Mouse (Mus musculus): Measurements from ENCODE around the gene Smg1. TPM values are rescaled to one million over a fixed set of nuclear protein-coding genes. Genes with fewer than 3 reads are reported as not detected.
A peak's percentile ranks its signal among the peaks of the same experiment; 100 is the strongest.

Gene Smg1
- total RNA-seq (2015): 55.5 and 70.0 TPM in 2 replicates
- total RNA-seq (2017): 43.3 and 57.1 TPM in 2 replicates

DNA sequence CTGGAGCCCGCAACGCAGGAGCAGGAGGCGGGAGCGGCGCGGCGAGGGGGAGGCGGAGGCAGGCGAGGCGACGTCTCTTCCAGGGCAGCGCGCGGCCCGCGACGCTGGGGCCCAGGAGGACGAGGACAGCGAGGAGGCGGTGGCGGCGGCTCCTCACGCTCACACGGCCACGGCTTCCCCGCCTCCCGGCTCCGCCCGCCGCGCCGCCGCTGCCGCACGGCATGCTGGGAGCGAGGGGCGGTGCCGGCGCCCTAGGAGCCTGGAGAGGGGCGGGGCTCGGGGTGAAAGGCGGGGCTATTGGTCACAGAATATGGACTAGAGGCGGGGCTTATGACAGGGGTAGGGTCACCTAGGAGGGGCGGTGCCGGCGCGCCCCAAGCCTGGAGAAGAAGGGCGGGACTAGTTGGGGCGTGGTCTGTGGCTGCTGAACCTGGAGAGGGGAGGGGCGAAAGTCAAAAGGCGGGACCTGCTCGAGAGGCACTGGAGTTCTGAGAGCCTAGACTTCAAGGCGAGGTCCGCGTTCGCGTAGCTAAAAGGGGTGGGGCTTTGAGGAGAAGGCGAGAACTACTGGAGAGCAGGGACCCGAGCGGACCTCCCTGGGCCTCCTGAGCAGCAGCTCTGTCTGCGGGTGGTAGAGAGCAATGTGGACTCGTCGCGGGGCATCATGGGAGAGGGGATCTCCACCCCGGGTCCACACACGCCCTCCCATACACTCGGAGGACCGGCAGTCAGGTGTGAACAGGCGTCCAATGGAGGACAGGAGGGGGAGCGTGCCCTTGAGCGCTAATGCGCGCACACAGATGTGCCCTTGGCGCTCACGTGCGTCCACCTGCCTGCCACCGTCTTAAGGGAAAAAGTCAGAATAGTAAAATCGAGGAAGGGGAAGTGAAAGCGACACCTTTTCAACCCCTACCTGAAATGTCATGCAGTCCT, at the start of gene Smg1:
Gene Smg1 (minus strand): TSS at position 218 of the 933 bp plus-strand sequence.
- ATAC-seq (ENCODE audit: poor library complexity, severe bottlenecking): peak; percentile 84

DNA sequence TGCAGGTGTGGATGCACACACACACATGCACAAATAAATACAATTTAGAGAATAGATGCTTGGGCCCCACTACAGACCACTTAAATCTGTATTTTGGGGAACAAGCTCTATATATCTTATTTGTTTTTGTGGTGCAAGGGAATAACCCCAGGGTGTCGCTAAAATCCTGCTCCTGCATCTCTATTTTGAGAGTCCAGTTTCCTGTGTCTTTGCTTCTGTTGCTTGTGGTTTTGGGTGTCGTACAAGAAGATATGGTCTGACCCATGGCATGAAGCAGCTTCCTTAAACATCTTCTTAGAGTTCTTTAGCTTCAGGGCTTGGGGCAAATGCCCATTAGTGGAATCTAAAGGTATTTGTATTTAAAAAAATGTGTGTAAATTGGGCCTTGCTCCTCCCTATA, 39.7 kb upstream of the Smg1 start:
- peak; percentile 64 for ATAC-seq (ENCODE audit: poor library complexity, severe bottlenecking)

DNA sequence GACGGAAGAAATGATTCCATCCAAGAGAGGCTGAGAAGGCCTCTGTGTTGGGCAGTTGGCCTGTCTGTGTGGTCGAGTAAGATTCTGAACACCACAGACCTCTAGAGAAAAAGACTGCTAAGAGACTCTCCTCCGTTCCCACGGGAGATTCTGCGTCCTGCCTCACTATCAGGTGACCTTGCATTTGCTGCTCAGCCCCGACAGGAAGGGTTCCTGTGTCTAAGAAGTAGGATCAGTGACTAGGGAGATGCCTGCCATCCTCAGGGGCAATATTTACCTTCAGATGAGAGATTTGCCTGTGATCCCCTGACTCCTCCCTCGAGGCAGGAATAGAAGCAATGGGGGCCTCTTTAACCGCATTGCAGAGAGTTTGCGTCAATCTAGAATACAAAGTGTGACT, 39.1 kb upstream of the Smg1 start:
- no peak for ATAC-seq (ENCODE audit: poor library complexity, severe bottlenecking)

DNA sequence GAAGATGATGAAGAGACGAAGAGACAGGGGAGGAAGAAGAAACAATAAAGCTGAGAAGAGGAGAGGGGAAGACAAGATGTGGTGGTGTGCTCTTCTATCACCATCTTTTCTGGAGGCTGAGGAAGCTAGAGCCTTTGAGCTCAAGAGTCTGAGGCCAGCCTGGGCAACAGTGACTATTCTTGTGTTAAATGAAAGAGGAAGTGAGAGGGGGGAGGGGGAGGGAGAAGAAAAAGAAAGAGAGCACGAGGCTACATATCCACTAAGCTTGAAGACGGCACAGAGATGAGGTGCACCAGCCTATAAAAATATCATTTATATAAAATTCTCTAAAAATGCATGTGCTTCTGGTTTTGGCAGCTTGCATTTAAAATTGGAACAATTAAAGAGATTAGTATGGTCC, 36.1 kb upstream of the Smg1 start:
- peak; percentile 64 for ATAC-seq (ENCODE audit: poor library complexity, severe bottlenecking)

DNA sequence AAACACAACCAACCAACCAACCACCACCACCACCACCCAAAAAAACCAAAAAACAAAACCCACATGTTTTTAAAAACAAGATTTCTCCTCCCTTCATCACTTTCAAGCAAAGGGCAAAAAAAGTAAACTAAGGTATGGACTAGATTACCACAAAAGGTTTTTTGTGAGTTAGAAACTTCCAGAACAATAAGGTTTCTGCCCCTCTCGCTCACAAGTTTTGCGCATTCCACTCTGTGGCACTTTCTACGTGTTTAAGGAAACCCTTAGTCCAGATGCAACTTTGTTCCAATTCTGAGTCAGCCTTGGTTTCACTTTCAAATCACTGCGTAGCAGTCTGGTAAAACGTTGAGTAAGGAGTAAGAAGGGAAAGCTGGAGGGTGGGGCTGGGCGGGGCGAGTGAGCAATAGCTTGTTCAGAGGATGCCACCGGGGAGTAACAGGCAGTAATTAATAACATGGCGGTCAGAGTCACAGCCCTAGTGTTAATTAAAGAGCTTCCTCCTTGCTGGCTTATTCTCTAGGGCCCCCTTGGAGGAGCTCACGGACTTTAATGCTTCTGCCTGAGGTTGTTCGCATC, 34.0 kb upstream of the Smg1 start:
- peak; percentile 71 for ATAC-seq (ENCODE audit: poor library complexity, severe bottlenecking)

DNA sequence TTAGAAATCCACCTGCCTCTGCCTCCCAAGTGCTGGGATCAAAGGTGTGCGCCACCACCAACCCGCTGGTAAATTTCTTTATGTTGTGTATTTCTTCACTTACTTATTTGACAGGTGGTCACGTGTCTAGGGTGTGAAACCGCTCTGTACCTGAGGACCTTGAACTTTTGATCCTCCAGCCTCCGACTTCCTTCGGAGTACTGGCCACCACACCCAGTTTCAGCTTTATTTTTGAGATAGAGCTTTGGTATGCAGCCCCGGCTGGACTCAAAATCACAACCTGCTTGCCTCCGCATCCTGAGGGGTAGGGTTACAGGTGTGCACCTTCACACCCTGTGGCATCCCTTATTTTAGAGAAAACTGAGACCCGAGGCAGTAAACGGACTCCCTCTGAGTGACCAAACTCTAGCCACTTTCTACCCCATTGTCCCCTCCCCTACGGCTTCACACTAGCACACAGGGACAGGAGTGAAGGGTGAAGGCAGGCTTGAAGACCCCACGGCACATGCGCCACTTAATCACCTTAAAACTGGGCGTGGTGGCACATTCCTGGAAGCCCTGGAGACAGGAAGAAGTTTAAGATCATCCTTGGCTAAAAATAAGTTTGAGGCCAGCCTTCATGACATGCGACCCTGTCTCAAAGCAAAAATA, 33.3 kb upstream of the Smg1 start:
- ATAC-seq (ENCODE audit: poor library complexity, severe bottlenecking): no peak

DNA sequence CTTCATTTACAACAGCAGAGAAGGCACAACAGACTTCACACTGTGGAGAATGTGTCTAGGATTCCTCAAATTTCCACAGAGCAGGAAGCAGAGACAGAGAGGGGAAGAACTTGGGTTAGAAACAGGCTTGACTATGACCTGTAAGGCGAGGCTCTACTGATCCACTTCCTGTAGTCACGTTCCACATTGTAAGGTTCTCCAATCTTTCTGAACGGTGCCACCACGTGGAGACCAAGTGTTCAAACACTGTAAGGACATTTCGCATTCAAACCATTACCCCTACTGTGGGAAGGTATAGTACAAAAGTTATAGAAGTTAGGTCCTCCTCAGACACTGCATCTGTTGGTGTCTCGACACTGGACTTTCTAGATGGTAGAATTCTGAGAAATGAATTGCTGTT, 31.8 kb upstream of the Smg1 start:
- peak; percentile 47 for ATAC-seq (ENCODE audit: poor library complexity, severe bottlenecking)

DNA sequence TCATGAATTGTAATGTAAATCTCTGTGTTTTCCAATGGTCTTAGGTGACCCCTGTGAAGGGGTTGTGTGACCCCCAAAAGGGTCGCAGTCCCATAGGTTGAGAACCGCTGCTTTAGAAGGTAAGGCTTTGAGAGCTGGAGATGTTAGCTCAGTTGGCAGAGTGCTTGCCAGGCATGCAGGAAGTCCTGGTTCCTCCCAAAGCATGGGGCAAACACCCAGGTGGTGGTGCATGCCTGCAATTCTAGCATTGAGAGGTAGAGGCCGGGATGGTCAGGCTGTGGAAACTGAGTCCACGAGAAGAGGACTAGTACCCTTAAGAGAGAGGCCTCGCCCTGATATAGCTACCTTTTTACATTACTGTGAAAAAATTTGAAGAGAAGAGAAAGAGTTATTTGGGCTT, 31.4 kb upstream of the Smg1 start:
- no peak for ATAC-seq (ENCODE audit: poor library complexity, severe bottlenecking)

DNA sequence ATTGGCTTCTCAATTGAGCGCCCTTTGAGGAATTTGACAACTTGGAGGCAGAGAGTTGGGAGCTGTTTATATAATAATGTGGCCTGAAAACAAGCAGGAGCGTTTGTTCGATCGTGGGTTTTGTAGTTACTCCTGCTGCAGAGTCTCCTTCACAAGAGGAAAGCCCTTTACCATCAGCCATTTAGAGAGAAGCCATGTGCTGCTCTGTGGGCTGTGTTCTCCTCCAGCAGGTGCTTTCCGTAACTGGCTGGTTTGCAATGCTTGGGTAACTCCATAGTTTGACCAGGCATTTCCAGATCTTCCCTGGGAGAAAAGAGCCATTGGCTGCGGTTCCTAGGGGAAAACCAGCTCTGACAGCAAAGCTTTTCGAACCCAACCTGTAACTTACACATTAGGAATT, 30.7 kb upstream of the Smg1 start:
- ATAC-seq (ENCODE audit: poor library complexity, severe bottlenecking): no peak

DNA sequence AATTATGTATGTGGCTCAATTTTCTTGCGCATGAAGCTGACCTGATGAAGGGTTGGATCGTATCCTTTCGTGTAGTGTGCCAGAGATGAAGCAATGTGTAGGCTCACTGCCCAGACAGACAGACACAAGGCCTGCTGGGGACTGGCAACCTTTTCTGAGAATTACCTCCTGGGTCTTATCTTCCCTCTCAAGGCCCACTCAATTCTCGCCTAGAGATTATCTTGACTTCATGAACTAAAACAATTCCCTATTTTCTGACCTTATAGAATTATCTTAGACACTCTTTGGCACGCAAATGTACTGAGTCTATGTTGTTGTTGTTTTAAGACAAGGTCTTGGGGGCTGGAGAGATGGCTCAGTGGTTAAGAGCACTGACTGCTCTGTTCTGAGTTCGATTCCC, 22.6 kb upstream of the Smg1 start:
- ATAC-seq (ENCODE audit: poor library complexity, severe bottlenecking): no peak

DNA sequence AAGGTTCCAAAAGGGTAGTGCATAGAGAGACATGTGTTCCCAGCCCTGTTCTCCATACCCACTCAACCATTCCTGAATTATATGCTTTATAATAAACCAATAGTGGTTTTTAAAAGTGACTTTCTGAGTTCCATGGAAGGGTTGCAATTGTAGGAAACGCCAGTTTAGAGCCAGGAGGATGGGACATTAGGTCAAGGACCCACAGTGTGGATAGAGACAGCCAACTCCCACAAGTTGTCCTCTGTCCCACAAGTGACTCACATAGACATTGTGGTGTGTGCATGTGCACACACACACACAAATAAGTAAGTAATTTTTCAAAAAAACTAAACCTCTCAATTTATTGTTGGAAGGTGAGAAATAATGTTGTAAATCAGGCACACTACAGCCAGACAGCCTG, 20.1 kb upstream of the Smg1 start:
- ATAC-seq (ENCODE audit: poor library complexity, severe bottlenecking): no peak

DNA sequence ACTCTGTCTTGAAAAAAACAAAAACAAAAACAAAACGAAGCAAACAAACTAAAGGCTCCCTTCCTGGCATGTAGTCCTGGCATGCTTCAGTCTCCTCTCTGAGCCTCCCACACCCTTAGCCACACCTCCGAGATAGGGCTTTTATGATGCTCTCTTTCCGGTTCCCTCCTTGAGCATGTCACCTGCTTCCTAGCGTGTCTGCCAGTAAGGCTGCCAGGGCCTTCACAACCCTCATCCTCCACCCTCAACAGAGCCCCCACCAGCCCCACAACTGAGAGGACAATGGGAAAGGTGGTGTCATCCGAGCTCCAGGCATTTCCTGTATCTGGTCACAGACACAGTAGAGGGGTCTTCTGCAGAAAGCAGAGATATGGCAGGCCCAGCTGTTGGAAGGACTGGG, 18.9 kb upstream of the Smg1 start:
- no peak for ATAC-seq (ENCODE audit: poor library complexity, severe bottlenecking)

DNA sequence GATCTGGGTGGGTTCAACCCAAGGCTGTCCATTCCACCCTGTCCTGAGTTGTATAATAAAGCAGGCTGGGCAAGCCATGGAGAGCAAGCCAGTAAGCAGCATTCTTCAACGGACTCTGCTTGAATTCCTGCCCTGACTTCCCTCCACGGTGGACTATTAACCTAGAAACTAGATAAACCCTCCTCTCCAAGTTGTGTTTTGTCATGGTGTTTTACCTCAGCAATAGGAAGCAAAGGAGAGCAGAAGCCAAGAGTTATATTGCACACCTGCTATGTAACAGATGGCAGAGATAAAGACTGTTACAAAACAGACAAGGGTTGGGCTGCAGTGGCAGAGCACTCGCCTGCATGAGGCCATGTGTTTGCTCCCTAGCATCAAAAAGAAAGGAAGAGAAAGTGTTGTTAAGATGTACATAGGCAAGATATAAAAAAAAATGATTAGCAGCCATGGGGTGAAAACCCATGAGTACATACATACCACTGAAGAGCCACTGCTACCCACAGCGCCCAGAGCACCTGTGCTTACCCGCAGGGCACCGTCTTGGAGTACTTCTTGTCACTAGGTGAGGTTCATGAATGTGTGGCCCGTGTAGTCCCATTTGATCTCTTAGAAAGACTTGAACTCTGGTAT, 16.3 kb upstream of the Smg1 start:
- ATAC-seq (ENCODE audit: poor library complexity, severe bottlenecking): peak; percentile 75

DNA sequence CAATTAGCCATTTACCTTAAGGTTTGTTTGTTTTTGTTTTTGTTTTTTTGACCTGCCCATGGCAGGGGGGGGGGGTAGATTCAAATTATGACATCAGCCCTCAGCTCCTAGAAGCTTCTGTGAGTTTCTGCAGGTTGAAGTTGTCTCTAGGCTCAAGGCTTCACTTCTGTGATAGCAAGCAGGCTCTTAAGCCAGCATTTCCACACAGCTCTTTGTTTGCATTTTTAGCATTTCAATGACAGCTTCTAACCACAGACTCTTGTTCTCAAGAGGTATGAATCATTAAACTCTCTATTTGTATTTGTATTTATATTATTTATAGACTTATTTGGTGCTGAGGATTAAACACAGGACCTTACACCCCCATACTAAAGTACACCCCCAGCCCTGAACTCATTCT, 15.0 kb upstream of the Smg1 start:
- no peak for ATAC-seq (ENCODE audit: poor library complexity, severe bottlenecking)

DNA sequence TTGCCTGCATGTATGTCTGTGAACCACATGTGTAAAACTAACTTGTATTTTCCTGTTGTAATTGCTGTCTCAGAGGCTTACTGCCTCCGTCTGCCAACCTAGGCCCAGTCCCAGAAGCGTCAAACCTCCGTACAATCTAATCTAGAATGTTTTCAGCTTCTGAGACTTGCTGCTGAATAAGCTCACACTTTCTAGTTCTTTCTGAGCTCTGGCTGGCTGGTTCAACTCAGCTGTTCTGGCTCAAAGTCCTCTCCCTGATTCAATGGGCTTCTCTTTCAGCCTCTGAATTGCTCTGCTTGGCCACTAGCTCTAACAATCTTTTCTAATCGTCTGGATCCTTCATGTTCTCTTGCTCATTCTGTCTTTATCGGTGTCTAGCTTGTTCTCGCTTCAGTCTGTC, 13.3 kb upstream of the Smg1 start:
- ATAC-seq (ENCODE audit: poor library complexity, severe bottlenecking): no peak

DNA sequence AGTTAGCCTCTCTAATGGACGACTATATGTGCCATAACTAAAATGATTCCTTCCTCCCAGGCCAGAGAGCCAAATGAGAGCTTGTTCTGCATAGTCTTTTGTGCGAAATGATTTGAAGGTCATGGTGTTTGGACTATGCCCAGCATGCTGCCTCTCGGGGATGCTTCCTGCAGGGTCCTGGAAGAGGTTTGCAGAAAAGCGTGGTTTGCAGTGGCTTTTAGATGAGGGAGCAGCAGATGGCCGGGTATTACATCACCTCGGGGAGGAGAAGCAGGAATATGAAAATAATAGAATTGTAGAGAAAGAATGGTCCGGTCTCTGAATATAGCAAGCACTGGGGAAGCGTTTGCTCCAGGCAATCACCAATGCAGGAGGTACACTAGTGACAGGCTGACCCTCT, 11.0 kb upstream of the Smg1 start:
- ATAC-seq (ENCODE audit: poor library complexity, severe bottlenecking): no peak

DNA sequence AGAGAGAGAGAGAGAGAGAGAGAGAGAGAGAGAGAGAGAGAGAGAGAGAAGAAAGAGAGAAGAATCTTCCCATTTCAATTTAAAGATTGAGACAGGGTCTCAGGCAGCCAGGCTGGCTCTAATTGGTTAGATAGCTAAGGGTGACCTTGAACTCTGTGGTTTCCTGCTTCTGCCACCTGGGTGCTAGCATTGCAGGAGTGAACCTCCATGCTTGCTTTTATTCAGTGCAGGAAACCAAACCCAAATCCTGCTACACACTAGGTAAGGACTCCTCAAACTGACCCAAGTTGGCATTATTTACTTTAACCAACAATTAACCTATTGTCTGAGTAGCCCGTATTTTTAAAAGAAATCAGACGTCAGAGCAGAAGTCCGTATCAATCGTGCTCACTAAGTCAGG, 10.5 kb upstream of the Smg1 start:
- no peak for ATAC-seq (ENCODE audit: poor library complexity, severe bottlenecking)

DNA sequence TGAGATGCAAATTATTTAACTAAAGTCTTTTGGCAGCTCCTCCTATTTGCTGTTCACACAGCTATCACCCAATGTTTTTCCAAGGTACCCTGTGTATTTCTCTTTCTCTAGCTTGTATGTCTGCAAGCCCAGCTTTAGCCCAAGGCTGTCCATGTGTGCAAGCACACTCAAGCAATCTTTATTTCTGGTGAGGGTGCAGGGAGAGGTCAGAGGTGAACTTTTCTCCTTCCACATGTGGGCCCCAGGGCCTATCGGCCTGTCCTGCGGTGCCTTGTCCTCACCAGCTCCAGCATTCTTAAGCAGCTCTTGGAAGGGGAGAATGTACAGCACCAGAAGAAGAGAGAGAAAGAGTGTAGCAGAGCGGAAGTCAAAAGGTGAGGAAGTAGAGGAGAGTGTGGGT, 9.5 kb upstream of the Smg1 start:
- no peak for ATAC-seq (ENCODE audit: poor library complexity, severe bottlenecking)

DNA sequence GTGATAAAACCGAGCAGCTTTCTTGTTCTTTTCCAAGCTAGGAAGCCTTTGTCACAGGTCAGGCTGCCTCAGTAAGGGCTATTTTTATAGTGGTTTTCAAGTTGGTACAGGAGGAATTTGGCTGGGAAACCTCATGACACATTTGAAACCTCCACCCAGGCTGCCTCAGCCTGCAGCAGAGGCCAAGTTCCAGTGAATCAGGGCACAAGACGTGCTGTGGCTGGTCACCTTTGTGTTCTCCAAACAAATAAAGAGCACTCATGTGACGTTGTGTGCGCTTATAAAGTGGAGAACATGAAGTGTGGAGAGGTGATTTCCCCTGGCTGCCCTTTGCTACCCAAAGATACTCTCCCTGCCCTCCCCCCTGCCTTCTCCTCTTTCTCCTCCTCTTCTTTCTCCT, 8.9 kb upstream of the Smg1 start:
- no peak for ATAC-seq (ENCODE audit: poor library complexity, severe bottlenecking)

DNA sequence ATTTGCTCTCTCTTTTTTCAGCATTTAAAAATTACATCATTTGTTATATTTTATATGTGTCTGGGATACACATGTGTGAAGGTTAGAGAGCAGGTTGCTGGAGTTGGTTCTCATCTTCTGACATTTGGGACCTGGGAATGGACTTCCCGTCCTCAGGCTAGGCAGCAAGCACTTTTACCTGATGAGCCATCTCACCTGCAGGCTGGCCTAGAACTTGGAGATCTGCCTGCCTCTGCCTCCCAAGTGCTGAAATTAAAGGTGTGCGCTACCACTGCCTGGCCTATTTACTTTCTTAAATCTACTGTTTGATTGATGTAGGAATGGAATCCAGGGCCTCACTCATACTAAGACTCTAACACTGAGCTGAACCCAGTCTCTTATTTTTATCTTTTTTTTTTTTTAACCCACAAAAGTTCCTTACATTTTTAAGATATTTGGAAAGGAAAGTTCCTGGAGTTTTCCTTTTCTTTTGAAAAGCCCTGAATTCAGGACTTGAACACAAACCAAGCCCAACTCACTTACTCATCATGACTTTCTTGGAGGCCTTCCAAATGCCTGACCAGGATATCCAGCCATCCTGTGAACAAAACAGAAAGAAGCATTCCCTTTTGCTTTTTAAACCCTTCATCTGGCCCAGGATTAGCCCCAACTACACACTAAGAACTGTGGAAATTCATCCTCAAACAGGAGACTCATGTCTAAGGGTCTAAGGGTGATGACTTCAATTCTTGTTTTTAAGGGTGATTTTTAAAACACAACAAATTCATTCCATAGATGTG, 8.1 kb upstream of the Smg1 start:
- no peak for ATAC-seq (ENCODE audit: poor library complexity, severe bottlenecking)

Data from megakaryocyte, adult 5-6 weeks (primary cell).